Mouse (Mus musculus): ENCODE results near the gene Taar5.

Taar5 gene

GRCm38 (mm10) chr10:23970656-23971165 lies at the start of gene Taar5:
Gene Taar5, plus strand, starts transcription at chr10:23970706.
- no peak for DNase-seq

GRCm38 (mm10) chr10:23922468-23922867 lies 48.0 kb upstream of the Taar5 start:
- DNase-seq, result no peak

- no peak for DNase-seq
Observed at GRCm38 (mm10) chr10:23923941-23924340, 46.6 kb upstream of the Taar5 start.

- DNase-seq, result no peak
Observed at GRCm38 (mm10) chr10:23937613-23938012, 32.9 kb upstream of the Taar5 start.

GRCm38 (mm10) chr10:23938312-23938711 lies 32.2 kb upstream of the Taar5 start, which contains the start of gene Taar2:
Gene Taar2, plus strand, starts transcription at chr10:23938572.
- DNase-seq, result no peak

GRCm38 (mm10) chr10:23942465-23942864 lies 28.0 kb upstream of the Taar5 start:
- DNase-seq, result peak; percentile 6

- DNase-seq, result no peak
Observed at GRCm38 (mm10) chr10:23948026-23948425, 22.5 kb upstream of the Taar5 start.

- no peak for DNase-seq
Observed at GRCm38 (mm10) chr10:23949508-23950005, 20.9 kb upstream of the Taar5 start, which contains the start of gene Taar3. Gene Taar3, plus strand, starts transcription at chr10:23949558.

GRCm38 (mm10) chr10:23951714-23952113 lies 18.8 kb upstream of the Taar5 start:
- DNase-seq, result no peak

GRCm38 (mm10) chr10:23959071-23959470 lies 11.4 kb upstream of the Taar5 start:
- peak; percentile 71 for DNase-seq

GRCm38 (mm10) chr10:23960444-23960915 lies 10.0 kb upstream of the Taar5 start, which contains the start of gene Taar4:
Gene Taar4, plus strand, starts transcription at chr10:23960494.
- no peak for DNase-seq

GRCm38 (mm10) chr10:23963444-23963843 lies 7.1 kb upstream of the Taar5 start:
- no peak for DNase-seq

- DNase-seq, result no peak
Observed at GRCm38 (mm10) chr10:23964921-23965610, 5.4 kb upstream of the Taar5 start.

- no peak for DNase-seq
Observed at GRCm38 (mm10) chr10:23971256-23971655, 750 bp downstream of the Taar5 start.

- no peak for DNase-seq
Observed at GRCm38 (mm10) chr10:23977958-23978357, 7.5 kb downstream of the Taar5 start.

- peak; percentile 80 for DNase-seq
Observed at GRCm38 (mm10) chr10:23978901-23979705, 8.6 kb downstream of the Taar5 start.

- no peak for DNase-seq
Observed at GRCm38 (mm10) chr10:23985546-23985945, 15.0 kb downstream of the Taar5 start, which contains the start of gene Taar6. Gene Taar6, minus strand, starts transcription at chr10:23985646.

GRCm38 (mm10) chr10:23986419-23986818 lies 15.9 kb downstream of the Taar5 start:
- DNase-seq, result no peak

GRCm38 (mm10) chr10:23993381-23993780 lies 22.9 kb downstream of the Taar5 start, which contains the start of gene Taar7a:
Gene Taar7a, minus strand, starts transcription at chr10:23993481.
- no peak for DNase-seq

- no peak for DNase-seq
Observed at GRCm38 (mm10) chr10:23999639-24000038, 29.1 kb downstream of the Taar5 start, which contains the start of gene Taar7b. Gene Taar7b, plus strand, starts transcription at chr10:23999939.

GRCm38 (mm10) chr10:24006442-24006841 lies 35.9 kb downstream of the Taar5 start:
- no peak for DNase-seq

- no peak for DNase-seq
Observed at GRCm38 (mm10) chr10:24007034-24007433, 36.5 kb downstream of the Taar5 start.

GRCm38 (mm10) chr10:24008143-24008542 lies 37.6 kb downstream of the Taar5 start:
- no peak for DNase-seq
